Mouse (Mus musculus): ENCODE results near the gene Syt14. TPM values are rescaled to one million over a fixed set of nuclear protein-coding genes. Genes with fewer than 3 reads are reported as not detected.

The Syt14 gene
- polyA plus RNA-seq, 1 experiment: 1.7 TPM

GRCm38 (mm10) chr1:193011000-193011769 lies 24.4 kb downstream of the Syt14 start:
- Histone ChIP-seq H3K27ac (ENCODE audit: insufficient read depth, low read depth, low read length) (no peak overlapping the region), H3K36me3 (ENCODE audit: control insufficient read depth, insufficient read depth, low read length) (no peaks in the 10 kb centered on the region), H3K27me3 (replicated peaks; ENCODE audit: control insufficient read depth, insufficient read depth, low read length) (no peaks in the 10 kb centered on the region), H3K4me3 (ENCODE audit: insufficient read depth, low read depth, low read length) (no peak overlapping the region), H3K4me1 (ENCODE audit: control insufficient read depth, insufficient read depth, low read length) (no peaks in the 10 kb centered on the region)
- no peak for DNase-seq
- WGBS: 91% methylated on average over 3 of the region's 3 CpGs
- TF ChIP-seq POLR2A (IDR thresholded peaks at IDR 0.05; ENCODE audit: low read depth, low read length): no peak
- no peak for TF ChIP-seq CTCF (conservative IDR thresholded peaks at IDR 0.05; ENCODE audit: insufficient read depth, insufficient read length, low read depth, low read length)

DNA sequence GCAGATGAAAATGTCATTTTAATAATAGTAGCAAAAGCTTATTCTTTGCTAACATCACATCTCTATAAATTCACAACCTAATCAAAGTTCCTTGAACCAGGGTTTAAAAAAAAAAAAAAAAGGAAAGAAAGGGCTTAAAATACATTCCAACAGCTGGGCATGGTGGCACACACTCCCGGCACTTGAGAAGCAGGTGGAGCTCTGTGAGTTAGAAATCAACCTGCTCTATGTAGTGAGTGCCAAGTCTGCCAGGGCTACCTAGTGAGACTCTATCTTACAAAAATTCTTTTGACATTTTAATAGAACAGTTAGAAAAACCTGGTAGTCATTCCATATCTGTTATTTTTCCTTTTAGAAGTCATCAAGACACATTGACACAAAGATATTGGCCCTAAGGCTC lies 31.0 kb downstream of the Syt14 start:
- H3K4me3 ChIP-seq (ENCODE audit: insufficient read depth, low read depth, low read length): no peak overlapping the region
- peak; percentile 58 for DNase-seq
- no peaks in the 10 kb centered on the region for H3K27me3 ChIP-seq (replicated peaks; ENCODE audit: control insufficient read depth, insufficient read depth, low read length)
- TF ChIP-seq POLR2A (IDR thresholded peaks at IDR 0.05; ENCODE audit: low read depth, low read length): no peak
- no peak for TF ChIP-seq CTCF (conservative IDR thresholded peaks at IDR 0.05; ENCODE audit: insufficient read depth, insufficient read length, low read depth, low read length)
- H3K36me3 ChIP-seq (ENCODE audit: control insufficient read depth, insufficient read depth, low read length): no peaks in the 10 kb centered on the region
- H3K4me1 ChIP-seq (ENCODE audit: control insufficient read depth, insufficient read depth, low read length): peaks cover 12% of the 10 kb centered on the region
- H3K27ac ChIP-seq (ENCODE audit: insufficient read depth, low read depth, low read length): no peak overlapping the region
- WGBS: 38% methylated on average over 1 of the region's 1 CpGs

DNA sequence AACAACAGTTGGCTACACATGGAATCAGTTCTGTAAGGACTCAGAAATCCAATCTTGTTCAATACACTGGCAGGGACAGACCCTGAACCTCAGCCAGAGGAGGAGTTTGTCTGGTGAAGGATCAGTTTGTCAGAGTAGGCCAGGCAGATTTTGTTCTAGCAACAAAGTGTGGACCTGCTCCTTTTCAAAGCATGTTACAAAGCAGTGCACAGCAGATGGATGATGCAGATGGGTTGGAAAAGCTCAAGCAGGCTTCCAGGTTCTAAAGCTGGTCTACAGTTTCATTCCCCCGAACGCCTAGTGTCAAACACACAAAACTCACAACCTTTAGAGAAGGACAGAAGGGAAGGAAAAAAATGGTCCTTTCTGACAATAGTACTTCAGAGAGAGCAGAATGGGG lies 31.6 kb downstream of the Syt14 start:
- no peak overlapping the region for H3K4me3 ChIP-seq (ENCODE audit: insufficient read depth, low read depth, low read length)
- no peaks in the 10 kb centered on the region for H3K36me3 ChIP-seq (ENCODE audit: control insufficient read depth, insufficient read depth, low read length)
- 85% methylated on average over 2 of the region's 2 CpGs for WGBS
- TF ChIP-seq POLR2A (IDR thresholded peaks at IDR 0.05; ENCODE audit: low read depth, low read length): no peak
- peaks cover 12% of the 10 kb centered on the region for H3K4me1 ChIP-seq (ENCODE audit: control insufficient read depth, insufficient read depth, low read length)
- no peak overlapping the region for H3K27ac ChIP-seq (ENCODE audit: insufficient read depth, low read depth, low read length)
- H3K27me3 ChIP-seq (replicated peaks; ENCODE audit: control insufficient read depth, insufficient read depth, low read length): no peaks in the 10 kb centered on the region
- no peak for DNase-seq

- Histone ChIP-seq H3K36me3 (ENCODE audit: control insufficient read depth, insufficient read depth, low read length) (no peaks in the 10 kb centered on the region), H3K4me3 (ENCODE audit: insufficient read depth, low read depth, low read length) (no peak overlapping the region), H3K27ac (ENCODE audit: insufficient read depth, low read depth, low read length) (no peak overlapping the region), H3K27me3 (replicated peaks; ENCODE audit: control insufficient read depth, insufficient read depth, low read length) (no peaks in the 10 kb centered on the region), H3K4me1 (ENCODE audit: control insufficient read depth, insufficient read depth, low read length) (peaks cover 12% of the 10 kb centered on the region)
- no peak for DNase-seq
- 55% methylated on average over 4 of the region's 4 CpGs for whole genome bisulfite sequencing
- no peak for TF ChIP-seq POLR2A (IDR thresholded peaks at IDR 0.05; ENCODE audit: low read depth, low read length)
- no peak for TF ChIP-seq CTCF (conservative IDR thresholded peaks at IDR 0.05; ENCODE audit: insufficient read depth, insufficient read length, low read depth, low read length)
Observed at GRCm38 (mm10) chr1:193002307-193002706, 33.3 kb downstream of the Syt14 start.

- DNase-seq: no peak
- no peaks in the 10 kb centered on the region for H3K36me3 ChIP-seq (ENCODE audit: control insufficient read depth, insufficient read depth, low read length)
- H3K27me3 ChIP-seq (replicated peaks; ENCODE audit: control insufficient read depth, insufficient read depth, low read length): no peaks in the 10 kb centered on the region
- no peak overlapping the region for H3K4me3 ChIP-seq (ENCODE audit: insufficient read depth, low read depth, low read length)
- peaks cover 12% of the 10 kb centered on the region for H3K4me1 ChIP-seq (ENCODE audit: control insufficient read depth, insufficient read depth, low read length)
- 63% methylated on average over 2 of the region's 2 CpGs for WGBS
- no peak overlapping the region for H3K27ac ChIP-seq (ENCODE audit: insufficient read depth, low read depth, low read length)
- TF ChIP-seq POLR2A (IDR thresholded peaks at IDR 0.05; ENCODE audit: low read depth, low read length) (no peak), CTCF (conservative IDR thresholded peaks at IDR 0.05; ENCODE audit: insufficient read depth, insufficient read length, low read depth, low read length) (no peak)
Observed at GRCm38 (mm10) chr1:193001587-193001986, 34.0 kb downstream of the Syt14 start.

GRCm38 (mm10) chr1:193000908-193001307 lies 34.7 kb downstream of the Syt14 start:
- Histone ChIP-seq H3K4me1 (ENCODE audit: control insufficient read depth, insufficient read depth, low read length) (peaks cover 12% of the 10 kb centered on the region), H3K27ac (ENCODE audit: insufficient read depth, low read depth, low read length) (no peak overlapping the region)

DNA sequence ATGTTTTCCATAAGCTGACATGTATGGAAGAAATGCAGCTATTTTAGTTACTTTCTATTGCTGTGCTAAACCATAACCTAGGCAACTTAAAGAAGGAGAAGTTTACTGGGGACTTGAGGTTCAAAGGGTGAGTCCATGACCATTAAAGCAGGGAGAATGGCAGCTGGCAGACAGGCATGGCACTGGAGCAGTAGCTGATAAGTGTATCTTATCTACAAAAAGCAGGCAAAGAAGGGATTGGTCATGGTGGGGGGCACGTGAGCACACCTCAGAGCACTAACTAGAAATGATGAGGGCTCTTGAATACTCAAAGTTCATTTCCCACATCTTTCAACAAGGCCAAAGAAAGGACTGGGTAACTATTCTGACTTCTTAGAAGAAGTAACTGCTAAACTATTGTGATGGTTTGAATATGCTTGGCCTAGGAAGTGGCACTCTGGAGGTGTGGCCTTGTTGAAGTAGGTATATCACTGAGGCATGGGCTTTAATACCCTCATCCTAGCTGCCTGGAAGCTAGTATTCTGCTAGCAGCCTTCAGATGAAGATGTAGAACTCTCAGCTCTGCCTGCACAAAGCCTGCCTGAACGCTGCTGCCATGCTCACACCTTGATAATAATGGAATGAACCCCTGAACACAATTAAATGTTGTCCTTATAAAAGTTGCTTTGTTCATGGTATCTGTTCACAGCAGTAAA lies 41.2 kb downstream of the Syt14 start:
- Histone ChIP-seq H3K4me1 (ENCODE audit: control insufficient read depth, insufficient read depth, low read length) (no peaks in the 10 kb centered on the region), H3K27me3 (replicated peaks; ENCODE audit: control insufficient read depth, insufficient read depth, low read length) (no peaks in the 10 kb centered on the region), H3K27ac (ENCODE audit: insufficient read depth, low read depth, low read length) (no peak overlapping the region), H3K36me3 (ENCODE audit: control insufficient read depth, insufficient read depth, low read length) (no peaks in the 10 kb centered on the region), H3K4me3 (ENCODE audit: insufficient read depth, low read depth, low read length) (no peak overlapping the region)
- TF ChIP-seq POLR2A (IDR thresholded peaks at IDR 0.05; ENCODE audit: low read depth, low read length) (no peak), CTCF (conservative IDR thresholded peaks at IDR 0.05; ENCODE audit: insufficient read depth, insufficient read length, low read depth, low read length) (no peak)
- 85% methylated on average over 2 of the region's 2 CpGs for WGBS
- no peak for DNase-seq

More at GRCm38 (mm10) chr1:193000908-193001307, 34.7 kb downstream of the Syt14 start:
- no peaks in the 10 kb centered on the region for H3K27me3 ChIP-seq (replicated peaks; ENCODE audit: control insufficient read depth, insufficient read depth, low read length)
- DNase-seq: peak; percentile 10
- TF ChIP-seq CTCF (conservative IDR thresholded peaks at IDR 0.05; ENCODE audit: insufficient read depth, insufficient read length, low read depth, low read length) (no peak), POLR2A (IDR thresholded peaks at IDR 0.05; ENCODE audit: low read depth, low read length) (no peak)
- H3K36me3 ChIP-seq (ENCODE audit: control insufficient read depth, insufficient read depth, low read length): no peaks in the 10 kb centered on the region
- H3K4me3 ChIP-seq (ENCODE audit: insufficient read depth, low read depth, low read length): no peak overlapping the region
